Mouse (Mus musculus) liver, postnatal 0 days (tissue): ENCODE data around the gene Camkmt.

Experiments used
- CTCF ChIP-seq: sonication (generic); IDR thresholded peaks from 2 replicates; pipeline ENCODE4 v1.5.1; 2016; ENCODE audit warnings: antibody characterized with exemption, low read depth
- EP300 ChIP-seq: IDR thresholded peaks from 2 replicates; pipeline ENCODE4 v1.6.1; 2016; ENCODE audit warnings: antibody characterized with exemption, low read depth, mild to moderate bottlenecking

- TF ChIP-seq CTCF (no peak), EP300 (no peak)
These were observed 396.5 kb downstream of the Camkmt start for GRCm38 (mm10) chr17:85486585-85487480.
